Mouse (Mus musculus): ENCODE results near the gene Megf9. TPM values are rescaled to one million over a fixed set of nuclear protein-coding genes. Genes with fewer than 3 reads are reported as not detected.

The Megf9 gene
- total RNA-seq (2021), result 10 to 100 TPM; 12.7 to 14.4 TPM

DNA sequence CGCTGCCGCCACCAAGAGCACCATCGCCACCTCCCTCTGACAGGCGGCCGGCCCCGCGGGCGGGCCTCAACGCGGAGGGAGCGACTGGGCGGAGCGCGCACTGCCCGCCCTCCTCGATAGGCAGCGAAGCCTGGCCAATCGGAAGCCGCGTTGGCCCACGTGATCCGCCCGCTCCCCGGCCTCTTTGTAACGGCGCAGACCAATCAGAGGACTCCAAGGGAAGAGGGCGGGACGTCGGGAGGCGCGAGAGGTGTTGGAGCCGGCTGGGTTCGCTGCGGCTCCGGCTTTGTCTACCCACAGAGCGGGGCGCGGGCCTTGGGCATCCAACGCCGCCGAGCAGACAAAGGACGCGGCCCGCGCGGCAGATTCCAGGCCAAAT, at the start of gene Megf9:
Gene Megf9 (minus strand): TSS at position 105 of the 379 bp plus-strand sequence.
- DNase-seq, result peak; percentile 96
- intact Hi-C loops (cut with DNase I), result loop anchor here (2.0 to 5.0 kb wide), 3 partner anchors 42 to 124 kb away; partner anchors contain the start of gene Cdk5rap2

- DNase-seq, result peak; percentile 14 to 31
These were observed 44.9 kb upstream of the Megf9 start for GRCm38 (mm10) chr4:70579654-70580053.

DNA sequence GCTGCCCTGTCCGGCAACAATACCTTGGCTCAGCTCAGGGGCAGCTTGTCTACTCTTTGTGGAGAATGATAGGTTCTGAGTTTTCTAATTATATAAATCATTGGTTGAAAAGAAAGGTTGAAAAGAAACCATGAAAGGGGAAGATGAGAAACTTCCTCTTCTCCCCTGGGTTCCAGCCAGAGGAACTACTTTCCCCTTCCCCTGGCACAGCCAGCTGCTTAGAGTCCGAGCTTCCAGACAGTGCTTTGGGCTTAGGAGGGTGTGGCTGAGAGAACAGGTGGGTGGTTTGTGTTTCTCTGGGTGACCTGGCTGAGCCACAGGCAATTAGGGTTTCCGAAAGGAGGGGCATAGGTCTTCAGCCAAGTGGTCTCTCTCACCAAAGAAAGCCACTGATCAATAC, 43.5 kb upstream of the Megf9 start:
- intact Hi-C loops (cut with DNase I), result loop anchor here (5.0 kb wide), 1 partner anchor 41 kb away; no protein-coding TSS in a partner anchor
- no peak for DNase-seq

More at GRCm38 (mm10) chr4:70579654-70580053, 44.9 kb upstream of the Megf9 start:
- intact Hi-C loops (cut with DNase I), result loop anchor here (1.0 to 5.0 kb wide), 2 partner anchors 42 to 128 kb away; no protein-coding TSS in a partner anchor

- no peak for DNase-seq
- intact Hi-C loops (cut with DNase I), result loop anchor here (5.0 kb wide), 1 partner anchor 39 kb away; no protein-coding TSS in a partner anchor
These were observed 41.3 kb upstream of the Megf9 start for GRCm38 (mm10) chr4:70576096-70576495.

- intact Hi-C loops (cut with DNase I), result no loop called here
- DNase-seq, result no peak
These were observed 39.1 kb upstream of the Megf9 start for GRCm38 (mm10) chr4:70573926-70574325.

- intact Hi-C loops (cut with DNase I), result no loop called here
- DNase-seq, result no peak
These were observed 19.1 kb upstream of the Megf9 start for GRCm38 (mm10) chr4:70553888-70554287.

DNA sequence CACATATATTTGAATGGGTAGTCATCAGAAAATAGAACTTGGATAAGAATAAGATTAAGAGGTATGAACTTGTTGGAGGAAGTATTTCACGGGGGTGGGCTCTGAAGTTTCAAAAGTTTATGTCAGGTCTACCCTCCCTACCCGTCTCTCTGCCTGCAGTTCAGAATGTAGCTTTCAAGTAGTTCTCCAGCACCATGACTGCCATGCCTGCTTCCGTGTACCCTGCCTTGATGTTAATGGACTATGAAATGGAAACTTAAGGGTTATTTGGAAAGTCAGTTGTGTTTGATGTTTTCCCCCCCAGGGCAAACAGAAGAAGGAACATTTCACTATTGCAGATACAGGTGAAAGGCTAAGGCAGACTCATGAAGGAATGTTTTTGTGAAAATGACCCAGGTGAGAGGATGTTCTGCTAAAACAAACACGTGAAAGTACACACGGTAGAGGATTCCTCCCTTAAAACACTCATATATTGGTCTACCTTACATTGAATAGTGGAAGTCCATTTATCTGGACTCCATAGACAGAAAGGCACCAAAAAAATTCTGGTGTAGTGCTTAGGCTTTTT, 18.5 kb upstream of the Megf9 start:
- intact Hi-C loops (cut with DNase I), result no loop called here
- DNase-seq, result no peak

GRCm38 (mm10) chr4:70552120-70552519, 17.3 kb upstream of the Megf9 start:
- DNase-seq, result no peak
- intact Hi-C loops (cut with DNase I), result no loop called here

- DNase-seq, result no peak
- intact Hi-C loops (cut with DNase I), result no loop called here
These were observed 12.8 kb upstream of the Megf9 start for GRCm38 (mm10) chr4:70547411-70548148.

DNA sequence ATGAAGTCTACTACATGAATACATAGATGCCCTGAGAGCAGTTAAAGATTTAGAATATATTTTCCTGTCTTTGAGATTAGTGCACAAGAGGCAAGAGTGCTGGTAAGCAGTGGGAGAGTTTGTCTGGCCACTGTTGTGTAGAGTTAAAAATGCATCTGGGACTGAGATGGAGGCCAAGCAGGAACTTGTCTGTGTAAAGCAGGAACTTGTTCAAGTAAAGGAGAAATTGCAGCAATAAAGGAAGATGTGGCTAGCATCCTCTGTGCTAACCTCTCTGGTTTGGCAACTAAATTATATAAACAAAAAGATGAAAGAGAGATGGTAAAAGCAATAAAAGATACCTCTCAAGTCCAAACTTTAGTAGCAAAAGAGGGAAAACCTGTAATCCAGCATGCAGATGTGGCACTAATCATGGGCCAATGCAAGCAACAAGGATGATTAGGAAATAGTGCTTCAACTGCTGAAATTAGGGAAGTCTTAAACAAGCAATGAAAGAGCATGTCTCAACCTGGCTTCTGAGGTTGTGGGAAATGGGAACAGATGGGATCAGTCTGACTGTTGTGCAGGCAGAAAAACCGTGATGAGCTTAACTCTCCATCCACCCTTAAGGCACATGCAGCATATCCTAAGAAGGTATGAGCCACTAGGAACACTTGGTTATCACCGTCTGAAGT, 11.2 kb upstream of the Megf9 start:
- intact Hi-C loops (cut with DNase I), result no loop called here
- no peak for DNase-seq

DNA sequence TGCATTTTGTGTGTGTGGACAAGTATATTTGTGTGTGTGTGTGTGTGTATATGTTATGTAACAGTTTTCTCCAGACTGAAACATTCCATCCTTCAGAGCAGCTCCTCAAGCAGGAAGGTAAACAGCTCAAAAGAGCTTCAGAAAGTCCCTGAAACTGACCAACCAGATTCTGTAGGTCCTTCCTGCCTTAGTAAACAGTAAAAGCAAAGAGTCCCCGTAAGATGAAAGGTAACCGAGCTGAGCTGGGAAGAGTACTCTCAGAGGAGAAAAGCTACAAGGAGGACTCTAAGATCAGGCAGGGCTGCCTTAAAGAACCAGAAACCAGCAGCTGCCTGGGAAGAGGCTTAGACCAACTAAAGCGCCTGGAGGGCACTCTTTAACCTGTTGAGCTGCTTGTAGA, 9.6 kb upstream of the Megf9 start:
- no peak for DNase-seq
- intact Hi-C loops (cut with DNase I), result no loop called here

DNA sequence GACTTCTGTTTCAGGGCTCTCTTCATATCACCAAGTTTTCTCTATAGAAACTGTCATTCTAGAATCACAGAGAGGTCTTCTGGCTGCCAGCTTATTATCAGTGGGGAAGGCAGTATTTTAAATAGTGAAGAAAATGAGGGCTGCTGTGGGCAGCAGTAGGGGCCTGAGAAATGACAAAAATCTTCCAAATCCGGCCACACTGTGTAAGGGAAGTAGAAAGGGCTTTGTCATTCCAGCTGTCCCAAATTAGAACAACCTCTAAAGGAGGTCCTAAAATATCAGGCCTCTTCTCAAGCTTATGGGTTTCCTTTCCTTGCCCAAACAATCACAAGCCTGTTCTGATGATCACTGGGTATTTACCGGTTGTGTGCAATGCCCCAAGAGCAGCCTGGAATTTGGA, 7.6 kb upstream of the Megf9 start:
- no peak for DNase-seq
- intact Hi-C loops (cut with DNase I), result no loop called here

GRCm38 (mm10) chr4:70540743-70541142, 5.9 kb upstream of the Megf9 start:
- intact Hi-C loops (cut with DNase I), result no loop called here
- no peak for DNase-seq

GRCm38 (mm10) chr4:70536661-70537580, 2.1 kb upstream of the Megf9 start:
- intact Hi-C loops (cut with DNase I), result loop anchor here (5.0 kb wide), 1 partner anchor 40 kb away; no protein-coding TSS in a partner anchor
- no peak for DNase-seq

DNA sequence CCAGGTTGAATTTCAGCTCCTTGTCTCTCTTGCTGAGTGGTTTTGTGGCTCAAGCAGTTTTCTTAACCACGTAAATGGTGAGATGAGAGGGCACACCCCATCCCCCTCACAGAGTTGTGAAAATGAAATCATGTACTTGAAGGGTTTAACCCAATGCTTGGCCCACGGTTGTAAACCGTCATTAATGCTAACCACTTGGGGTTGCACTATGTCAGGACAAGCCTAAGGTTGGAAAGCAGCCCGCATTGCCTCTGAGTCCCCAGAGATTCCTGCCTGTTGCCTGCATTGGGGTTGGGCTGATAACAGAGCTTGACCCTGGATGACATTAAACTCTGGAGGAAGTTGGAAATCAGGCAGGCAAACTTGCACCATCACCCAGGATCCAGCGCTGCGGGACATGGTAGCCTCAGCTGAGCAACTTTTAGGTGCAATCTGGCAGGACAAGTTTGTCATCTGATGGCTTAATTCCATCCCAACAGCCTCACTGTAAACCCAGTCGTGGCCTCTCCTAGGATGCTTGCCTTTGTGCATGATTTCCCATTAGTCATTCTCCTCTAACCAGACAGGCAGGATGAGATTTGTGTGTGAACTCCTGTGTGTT, 1.0 kb upstream of the Megf9 start:
- DNase-seq, result peak; percentile 59 to 67
- intact Hi-C loops (cut with DNase I), result loop anchor here (2.0 to 5.0 kb wide), 3 partner anchors 41 to 125 kb away; partner anchors contain the start of gene Cdk5rap2

- intact Hi-C loops (cut with DNase I), result loop anchor here (2.0 to 5.0 kb wide), 3 partner anchors 42 to 124 kb away; partner anchors contain the start of gene Cdk5rap2
These were observed 494 bp upstream of the Megf9 start for GRCm38 (mm10) chr4:70535289-70535688.

DNA sequence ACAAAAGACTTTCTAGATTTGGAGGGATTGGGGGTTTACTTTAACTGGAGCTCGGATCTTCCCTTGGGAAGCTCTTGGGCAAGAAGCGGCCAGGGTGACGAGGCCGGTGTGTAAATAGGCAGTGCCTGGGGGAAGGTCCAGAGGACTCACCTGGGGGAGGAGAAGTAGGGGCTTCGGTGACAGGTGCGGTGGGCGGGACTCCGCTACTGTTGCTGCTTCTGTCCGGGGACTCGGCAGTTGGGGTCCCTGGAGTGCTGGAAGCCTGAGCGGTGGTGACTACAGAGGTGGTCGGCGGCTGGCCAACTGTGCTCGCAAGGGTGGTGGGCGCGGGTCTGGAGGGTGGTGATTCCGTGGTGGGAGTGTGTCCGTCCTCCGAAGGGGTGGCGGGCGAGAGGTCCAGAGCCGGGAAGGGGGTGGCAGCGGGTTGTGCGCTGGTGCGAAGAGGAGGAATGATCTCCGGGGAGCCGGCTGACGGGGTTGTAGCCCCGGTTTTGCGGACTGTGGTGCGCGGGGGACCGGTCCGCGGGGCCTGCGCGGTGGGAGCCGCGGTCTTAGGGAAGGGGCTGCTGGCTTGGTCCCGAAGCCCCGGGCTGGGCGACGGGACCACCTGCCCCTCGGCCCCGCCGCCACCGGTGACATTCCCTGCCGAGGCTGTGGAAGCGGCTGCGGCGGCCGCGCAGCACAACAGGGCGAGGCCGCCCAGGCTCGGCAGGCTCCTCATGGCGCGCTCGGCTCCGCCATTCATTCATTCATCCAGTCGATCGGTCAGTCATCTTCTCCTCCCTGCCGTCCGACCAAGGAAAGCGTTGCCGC, 511 bp downstream of the Megf9 start:
- DNase-seq, result peak in 1 of 2 experiments; percentile 29
- intact Hi-C loops (cut with DNase I), result loop anchor here (2.0 kb wide), 2 partner anchors 79 to 123 kb away; partner anchors contain the start of gene Cdk5rap2

More at GRCm38 (mm10) chr4:70535289-70535688, 494 bp upstream of the Megf9 start:
- no peak for DNase-seq

DNA sequence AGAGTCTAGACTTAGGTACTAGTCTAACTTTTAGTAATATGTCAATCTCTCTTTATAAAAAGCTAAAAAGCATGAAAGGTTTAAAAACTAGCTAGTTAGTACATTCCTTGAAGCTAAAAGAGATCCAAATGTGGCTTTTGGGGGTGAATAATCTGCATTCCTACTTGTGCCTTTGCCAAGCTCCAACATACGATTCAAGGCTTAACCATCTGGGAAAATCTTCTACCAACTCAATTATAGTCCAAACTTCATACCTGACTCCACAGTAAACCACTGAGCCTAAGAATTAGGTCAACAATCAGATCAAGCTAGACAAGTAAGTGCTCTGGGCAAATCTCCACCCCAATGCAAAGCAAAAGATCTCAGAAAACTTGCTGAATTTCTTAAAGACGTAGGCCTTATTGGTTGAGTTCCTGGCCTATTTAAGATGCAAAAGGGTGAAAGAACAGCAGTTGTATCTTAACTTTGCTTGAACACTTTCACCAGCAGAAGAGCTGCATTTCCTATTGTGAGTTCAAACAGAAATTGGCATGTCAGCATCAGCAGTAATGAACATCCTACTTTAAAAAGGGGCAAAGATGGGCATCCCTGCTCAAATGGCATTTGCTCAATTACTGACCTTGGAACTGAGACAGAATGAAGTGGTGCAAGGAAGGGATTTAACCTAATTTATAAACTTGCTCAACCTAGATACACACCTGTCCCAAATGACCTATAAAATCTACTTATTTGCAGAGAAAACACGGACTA, 1.6 kb downstream of the Megf9 start:
- intact Hi-C loops (cut with DNase I), result no loop called here
- no peak for DNase-seq

All from heart, postnatal 36 days (tissue).